Mouse (Mus musculus): ENCODE results near the gene Arel1. TPM values are rescaled to one million over a fixed set of nuclear protein-coding genes. Genes with fewer than 3 reads are reported as not detected.

The Arel1 gene
- polyA plus RNA-seq, 1 experiment from 2014 or later, result 21.1 TPM

DNA sequence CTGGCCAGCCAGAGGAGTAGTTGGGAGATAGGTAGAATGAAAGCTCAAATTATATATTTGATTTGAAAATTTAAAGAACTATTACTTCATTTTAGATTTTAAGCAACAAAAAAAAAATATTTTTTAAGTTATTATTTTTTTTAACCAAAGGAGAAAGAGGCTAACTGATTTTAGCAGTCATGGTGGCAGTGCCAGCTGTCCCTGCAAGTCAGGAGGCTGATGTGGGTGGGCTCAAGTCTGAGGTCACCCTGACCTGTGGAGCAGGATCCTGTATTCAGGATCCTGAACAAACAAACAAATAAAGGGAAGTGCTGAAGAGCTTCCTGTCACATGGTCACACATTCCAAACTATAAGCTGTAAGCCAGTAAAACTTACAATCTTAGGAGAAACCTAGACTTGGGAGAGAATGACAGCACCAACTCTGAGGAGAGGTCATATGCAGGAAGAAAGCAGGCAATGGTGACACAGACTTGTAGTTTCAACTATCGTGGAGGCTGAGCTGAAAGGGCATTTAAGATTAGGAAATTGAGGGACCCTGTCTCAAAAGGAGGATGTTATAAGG is 11.8 kb downstream of the Arel1 start:
- no peaks in the 10 kb centered on the region for H3K9me3 ChIP-seq (replicated peaks; ENCODE audit: control insufficient read depth, low read length)
- DNase-seq (ENCODE audit: low spot score) (no peak), ATAC-seq (replicated peaks; ENCODE audit: insufficient number of reproducible peaks, low FRiP score, low TSS enrichment, low read depth) (no peak)
- no peaks in the 10 kb centered on the region for H3K4me1 ChIP-seq (ENCODE audit: control insufficient read depth, insufficient read depth, low read length)
- no peaks in the 10 kb centered on the region for H3K27me3 ChIP-seq (ENCODE audit: control insufficient read depth, insufficient read depth, low read length)
- no peak overlapping the region for H3K9ac ChIP-seq (replicated peaks; ENCODE audit: low read length)
- 92% methylated on average over 1 of the region's 1 CpGs for WGBS
- H3K27ac ChIP-seq (replicated peaks; ENCODE audit: low read depth, low read length), result no peak overlapping the region
- H3K4me3 ChIP-seq (ENCODE audit: low read depth, low read length), result no peak overlapping the region
- H3K36me3 ChIP-seq (replicated peaks; ENCODE audit: control insufficient read depth, insufficient read depth, low read depth, low read length), result no peaks in the 10 kb centered on the region
- no peak overlapping the region for H3K4me2 ChIP-seq (ENCODE audit: low read depth, low read length)

DNA sequence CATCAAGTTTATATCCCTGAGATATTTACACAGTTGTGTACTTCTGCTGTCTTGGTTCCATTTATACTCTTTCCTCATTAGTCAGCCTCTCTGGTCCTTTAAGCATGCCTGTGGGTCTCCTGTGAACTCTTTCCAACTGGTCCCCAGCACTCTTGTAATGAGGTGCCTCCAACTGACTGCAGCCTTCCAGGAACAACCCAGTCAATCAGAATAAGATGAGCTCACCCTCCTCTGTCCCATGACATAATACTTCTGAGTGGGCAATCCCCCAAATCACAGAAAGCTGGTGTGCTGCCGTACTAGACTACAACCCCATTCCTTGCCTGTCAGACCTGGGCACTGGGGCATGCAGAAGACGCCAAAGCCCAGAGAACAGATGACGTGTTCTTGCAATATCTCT is 14.4 kb downstream of the Arel1 start:
- Histone ChIP-seq H3K4me2 (ENCODE audit: low read depth, low read length) (no peak overlapping the region), H3K9me3 (replicated peaks; ENCODE audit: control insufficient read depth, low read length) (no peaks in the 10 kb centered on the region), H3K9ac (replicated peaks; ENCODE audit: low read length) (no peak overlapping the region), H3K4me3 (ENCODE audit: low read depth, low read length) (no peak overlapping the region), H3K27me3 (ENCODE audit: control insufficient read depth, insufficient read depth, low read length) (no peaks in the 10 kb centered on the region), H3K36me3 (replicated peaks; ENCODE audit: control insufficient read depth, insufficient read depth, low read depth, low read length) (no peaks in the 10 kb centered on the region), H3K27ac (replicated peaks; ENCODE audit: low read depth, low read length) (no peak overlapping the region), H3K4me1 (ENCODE audit: control insufficient read depth, insufficient read depth, low read length) (no peaks in the 10 kb centered on the region)
- DNase-seq (ENCODE audit: low spot score), result no peak
- no peak for ATAC-seq (replicated peaks; ENCODE audit: insufficient number of reproducible peaks, low FRiP score, low TSS enrichment, low read depth)
- 87% methylated on average over 3 of the region's 3 CpGs for WGBS

DNA sequence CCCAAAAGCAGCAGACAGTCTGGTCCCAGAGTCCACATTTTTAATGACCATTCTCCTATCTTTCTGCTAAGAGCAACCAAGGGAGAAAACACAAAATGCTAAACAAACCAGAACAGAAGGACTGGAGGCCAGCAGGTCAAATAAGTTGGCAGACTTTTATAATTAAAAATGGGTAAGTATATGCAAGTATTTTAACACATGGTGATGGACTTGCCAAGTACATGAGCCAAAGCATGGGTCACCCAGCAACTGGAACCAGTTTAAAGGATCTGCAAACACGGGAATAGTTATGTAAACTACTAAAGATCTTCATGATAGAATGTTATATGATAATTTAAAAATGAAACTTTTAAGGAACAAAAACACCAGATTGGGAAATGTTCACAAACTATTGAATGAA is 18.3 kb downstream of the Arel1 start:
- no peaks in the 10 kb centered on the region for H3K36me3 ChIP-seq (replicated peaks; ENCODE audit: control insufficient read depth, insufficient read depth, low read depth, low read length)
- H3K27ac ChIP-seq (replicated peaks; ENCODE audit: low read depth, low read length), result no peak overlapping the region
- H3K27me3 ChIP-seq (ENCODE audit: control insufficient read depth, insufficient read depth, low read length), result no peaks in the 10 kb centered on the region
- H3K9me3 ChIP-seq (replicated peaks; ENCODE audit: control insufficient read depth, low read length), result no peaks in the 10 kb centered on the region
- H3K4me3 ChIP-seq (ENCODE audit: low read depth, low read length), result no peak overlapping the region
- 73% methylated on average over 1 of the region's 1 CpGs for WGBS
- H3K9ac ChIP-seq (replicated peaks; ENCODE audit: low read length), result no peak overlapping the region
- H3K4me1 ChIP-seq (ENCODE audit: control insufficient read depth, insufficient read depth, low read length), result no peaks in the 10 kb centered on the region
- DNase-seq (ENCODE audit: low spot score), result no peak
- no peak for ATAC-seq (replicated peaks; ENCODE audit: insufficient number of reproducible peaks, low FRiP score, low TSS enrichment, low read depth)
- no peak overlapping the region for H3K4me2 ChIP-seq (ENCODE audit: low read depth, low read length)

DNA sequence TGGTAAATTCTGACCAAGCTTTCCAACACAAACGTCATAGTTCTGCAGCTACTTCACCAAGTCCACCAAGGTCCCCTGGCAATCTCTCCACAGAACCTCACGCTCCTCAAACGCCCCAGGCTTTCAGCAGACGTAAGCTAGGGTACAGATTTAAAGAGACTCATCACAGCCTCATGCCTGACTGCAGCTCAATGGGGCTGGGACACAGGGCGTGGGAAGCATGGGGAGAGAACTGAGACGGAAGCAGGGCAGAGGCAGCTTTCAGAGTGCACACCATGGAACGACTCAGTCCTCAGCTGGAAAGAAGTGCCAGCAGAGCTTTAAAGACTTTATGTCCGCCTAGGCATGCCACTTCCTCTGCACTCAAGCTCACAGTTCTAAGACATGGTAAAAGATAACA is 19.2 kb downstream of the Arel1 start:
- Histone ChIP-seq H3K36me3 (replicated peaks; ENCODE audit: control insufficient read depth, insufficient read depth, low read depth, low read length) (no peaks in the 10 kb centered on the region), H3K4me2 (ENCODE audit: low read depth, low read length) (no peak overlapping the region), H3K9ac (replicated peaks; ENCODE audit: low read length) (no peak overlapping the region), H3K4me3 (ENCODE audit: low read depth, low read length) (no peak overlapping the region), H3K27me3 (ENCODE audit: control insufficient read depth, insufficient read depth, low read length) (no peaks in the 10 kb centered on the region), H3K4me1 (ENCODE audit: control insufficient read depth, insufficient read depth, low read length) (no peaks in the 10 kb centered on the region), H3K9me3 (replicated peaks; ENCODE audit: control insufficient read depth, low read length) (no peaks in the 10 kb centered on the region), H3K27ac (replicated peaks; ENCODE audit: low read depth, low read length) (no peak overlapping the region)
- ATAC-seq (replicated peaks; ENCODE audit: insufficient number of reproducible peaks, low FRiP score, low TSS enrichment, low read depth) (no peak), DNase-seq (ENCODE audit: low spot score) (no peak)
- WGBS, result 76% methylated on average over 8 of the region's 8 CpGs

DNA sequence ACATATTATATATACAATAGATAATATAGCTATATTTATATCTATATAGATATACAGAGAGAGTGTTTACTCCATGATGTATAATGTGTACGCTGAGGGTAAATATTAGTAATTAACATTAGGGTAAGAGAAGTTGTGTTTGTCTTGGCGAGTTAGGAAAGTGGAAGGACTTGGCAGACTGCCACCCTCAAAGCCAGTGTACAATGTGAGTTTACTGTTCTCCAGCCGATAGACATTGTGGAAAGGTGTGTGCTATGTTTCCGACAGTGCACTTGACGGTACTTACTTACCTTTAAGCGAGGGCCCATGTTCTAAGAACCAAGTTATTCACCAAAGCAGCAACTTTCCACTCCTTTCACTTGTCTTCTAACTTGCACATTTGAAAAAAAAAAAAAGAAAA is 19.9 kb downstream of the Arel1 start:
- Histone ChIP-seq H3K9ac (replicated peaks; ENCODE audit: low read length) (no peak overlapping the region), H3K4me1 (ENCODE audit: control insufficient read depth, insufficient read depth, low read length) (no peaks in the 10 kb centered on the region), H3K4me2 (ENCODE audit: low read depth, low read length) (no peak overlapping the region), H3K27me3 (ENCODE audit: control insufficient read depth, insufficient read depth, low read length) (no peaks in the 10 kb centered on the region), H3K9me3 (replicated peaks; ENCODE audit: control insufficient read depth, low read length) (no peaks in the 10 kb centered on the region), H3K4me3 (ENCODE audit: low read depth, low read length) (no peak overlapping the region), H3K36me3 (replicated peaks; ENCODE audit: control insufficient read depth, insufficient read depth, low read depth, low read length) (no peaks in the 10 kb centered on the region), H3K27ac (replicated peaks; ENCODE audit: low read depth, low read length) (no peak overlapping the region)
- ATAC-seq (replicated peaks; ENCODE audit: insufficient number of reproducible peaks, low FRiP score, low TSS enrichment, low read depth) (no peak), DNase-seq (ENCODE audit: low spot score) (no peak)
- WGBS, result 92% methylated on average over 6 of the region's 6 CpGs

DNA sequence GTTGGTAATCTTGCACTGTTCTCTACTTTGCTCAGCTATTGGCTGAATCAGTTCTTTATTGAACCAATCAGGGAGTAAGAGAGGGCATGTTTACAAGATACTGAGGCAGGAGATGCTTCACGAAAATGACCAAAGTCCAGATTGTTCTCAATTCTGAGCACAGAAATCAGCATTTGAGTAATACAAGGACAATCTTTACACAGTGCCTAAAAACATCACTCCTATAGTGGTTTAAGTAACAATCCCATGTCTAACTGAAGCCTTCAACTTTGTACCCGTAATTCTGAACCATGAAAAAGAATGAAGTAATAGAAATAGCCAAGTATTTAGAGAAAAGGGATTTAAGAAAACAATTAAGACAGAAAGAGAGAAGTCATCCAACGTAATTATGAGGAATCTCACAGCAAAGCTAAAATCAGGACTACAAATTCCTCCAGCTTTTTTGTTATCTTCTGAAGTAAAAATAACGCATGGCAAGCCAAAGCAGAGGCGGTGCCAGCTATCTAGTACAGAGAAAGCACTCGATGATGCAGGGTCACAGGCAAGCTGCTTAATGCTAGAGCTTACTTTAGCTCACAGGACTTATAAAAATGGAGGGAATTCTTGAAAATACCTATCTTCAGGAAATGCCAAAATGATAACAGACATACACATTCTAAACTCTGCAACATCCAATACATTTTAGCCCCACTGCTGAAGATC is 22.0 kb downstream of the Arel1 start:
- H3K4me1 ChIP-seq (ENCODE audit: control insufficient read depth, insufficient read depth, low read length), result no peaks in the 10 kb centered on the region
- H3K27ac ChIP-seq (replicated peaks; ENCODE audit: low read depth, low read length), result no peak overlapping the region
- no peak overlapping the region for H3K4me2 ChIP-seq (ENCODE audit: low read depth, low read length)
- no peaks in the 10 kb centered on the region for H3K9me3 ChIP-seq (replicated peaks; ENCODE audit: control insufficient read depth, low read length)
- ATAC-seq (replicated peaks; ENCODE audit: insufficient number of reproducible peaks, low FRiP score, low TSS enrichment, low read depth) (no peak), DNase-seq (ENCODE audit: low spot score) (no peak)
- no peaks in the 10 kb centered on the region for H3K36me3 ChIP-seq (replicated peaks; ENCODE audit: control insufficient read depth, insufficient read depth, low read depth, low read length)
- H3K4me3 ChIP-seq (ENCODE audit: low read depth, low read length), result no peak overlapping the region
- WGBS, result 92% methylated on average over 6 of the region's 6 CpGs
- no peaks in the 10 kb centered on the region for H3K27me3 ChIP-seq (ENCODE audit: control insufficient read depth, insufficient read depth, low read length)
- H3K9ac ChIP-seq (replicated peaks; ENCODE audit: low read length), result no peak overlapping the region

DNA sequence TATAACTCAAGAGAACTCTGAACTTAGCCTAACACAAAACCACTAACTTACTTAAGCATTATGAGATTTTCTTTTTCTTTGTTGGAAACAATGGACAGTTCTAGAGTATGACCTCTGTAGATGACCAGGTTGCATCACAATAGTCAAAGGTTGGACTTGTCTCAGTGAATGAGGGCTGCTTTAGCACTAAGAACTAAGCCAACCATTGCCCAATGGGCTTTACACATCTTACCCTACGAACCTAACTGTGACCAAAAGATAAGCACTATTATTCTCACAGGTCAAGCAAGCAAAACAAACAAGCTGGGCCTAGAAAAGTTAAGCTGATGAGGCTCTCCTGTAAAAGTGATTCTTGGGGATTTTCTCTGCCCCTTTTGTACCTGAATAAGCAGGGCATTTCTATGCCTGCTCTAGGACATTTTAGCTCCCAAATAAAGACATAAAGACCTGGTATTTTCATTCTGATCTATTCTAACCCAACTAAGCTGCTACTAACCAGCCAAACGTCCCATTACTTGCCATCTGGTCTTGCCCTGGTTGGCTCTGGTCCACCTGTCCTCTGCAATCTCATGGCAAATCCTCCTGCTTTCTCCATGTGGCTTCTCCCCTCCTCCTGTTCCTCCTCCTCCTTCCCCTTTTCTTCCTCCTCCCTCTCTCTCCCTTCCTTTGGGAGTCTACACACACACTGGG is 22.7 kb downstream of the Arel1 start:
- 88% methylated on average over 2 of the region's 2 CpGs for whole genome bisulfite sequencing
- Histone ChIP-seq H3K9ac (replicated peaks; ENCODE audit: low read length) (no peak overlapping the region), H3K4me3 (ENCODE audit: low read depth, low read length) (no peak overlapping the region), H3K4me2 (ENCODE audit: low read depth, low read length) (no peak overlapping the region), H3K4me1 (ENCODE audit: control insufficient read depth, insufficient read depth, low read length) (no peaks in the 10 kb centered on the region), H3K9me3 (replicated peaks; ENCODE audit: control insufficient read depth, low read length) (no peaks in the 10 kb centered on the region), H3K27me3 (ENCODE audit: control insufficient read depth, insufficient read depth, low read length) (no peaks in the 10 kb centered on the region), H3K27ac (replicated peaks; ENCODE audit: low read depth, low read length) (no peak overlapping the region), H3K36me3 (replicated peaks; ENCODE audit: control insufficient read depth, insufficient read depth, low read depth, low read length) (no peaks in the 10 kb centered on the region)
- ATAC-seq (replicated peaks; ENCODE audit: insufficient number of reproducible peaks, low FRiP score, low TSS enrichment, low read depth) (no peak), DNase-seq (ENCODE audit: low spot score) (no peak)

DNA sequence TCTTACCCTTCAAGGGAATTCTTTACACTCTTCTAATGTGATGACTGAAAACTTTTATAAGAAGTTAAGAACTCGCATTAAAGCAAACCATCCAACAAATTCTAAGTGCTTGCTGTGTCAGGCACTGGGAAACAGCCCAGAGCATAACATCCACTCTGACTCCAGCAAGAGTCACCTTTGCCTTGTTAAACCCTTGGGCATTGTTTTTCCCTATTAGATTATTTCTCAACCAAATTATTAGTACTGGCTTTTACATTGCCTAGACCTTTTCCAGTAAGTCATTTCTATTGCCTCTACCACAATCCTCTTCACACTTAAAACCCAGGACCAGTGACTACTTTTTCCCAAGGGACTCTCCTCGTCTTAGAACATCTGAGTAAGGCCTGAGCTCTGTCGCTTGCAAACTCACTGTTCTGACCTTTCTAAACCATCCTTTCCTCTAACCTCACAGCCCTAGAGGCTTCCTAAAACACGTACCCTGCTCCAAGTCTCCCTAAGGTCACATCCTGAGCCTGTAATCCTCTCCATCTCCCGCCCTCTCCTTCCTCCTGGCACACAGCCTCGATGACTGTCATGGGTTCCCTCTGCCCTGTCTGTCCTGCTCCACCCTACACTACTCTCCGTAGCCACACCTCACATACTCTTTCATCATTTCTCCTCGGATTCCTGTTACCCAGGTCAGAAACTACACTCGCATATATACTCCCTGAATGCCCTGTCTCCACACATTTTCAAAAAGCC is 25.7 kb downstream of the Arel1 start:
- no peak overlapping the region for H3K27ac ChIP-seq (replicated peaks; ENCODE audit: low read depth, low read length)
- no peaks in the 10 kb centered on the region for H3K4me1 ChIP-seq (ENCODE audit: control insufficient read depth, insufficient read depth, low read length)
- H3K4me2 ChIP-seq (ENCODE audit: low read depth, low read length), result no peak overlapping the region
- H3K36me3 ChIP-seq (replicated peaks; ENCODE audit: control insufficient read depth, insufficient read depth, low read depth, low read length), result no peaks in the 10 kb centered on the region
- 88% methylated on average over 9 of the region's 9 CpGs for WGBS
- H3K9me3 ChIP-seq (replicated peaks; ENCODE audit: control insufficient read depth, low read length), result no peaks in the 10 kb centered on the region
- H3K4me3 ChIP-seq (ENCODE audit: low read depth, low read length), result no peak overlapping the region
- DNase-seq (ENCODE audit: low spot score) (no peak), ATAC-seq (replicated peaks; ENCODE audit: insufficient number of reproducible peaks, low FRiP score, low TSS enrichment, low read depth) (no peak)
- H3K27me3 ChIP-seq (ENCODE audit: control insufficient read depth, insufficient read depth, low read length), result no peaks in the 10 kb centered on the region
- no peak overlapping the region for H3K9ac ChIP-seq (replicated peaks; ENCODE audit: low read length)

All from embryonic facial prominence, embryonic 11.5 days (tissue).